Mouse (Mus musculus) forebrain, embryonic 11.5 days (tissue): Measurements from ENCODE around the gene Pnkd. TPM values are rescaled to one million over a fixed set of nuclear protein-coding genes. Genes with fewer than 3 reads are reported as not detected.

Source experiments
- ATAC-seq: fragments of 200-750 bp; cut with Nextera tagmentation; replicated peaks from 2 replicates; pipeline ENCODE4 v1.8.0; 2017; ENCODE audit warnings: moderate TSS enrichment; ENCODE audit not compliant: low FRiP score
- DNase-seq: peaks from one replicate; pipeline ENCODE4 v3.0.0-alpha.2; 2017; ENCODE audit warnings: low spot score
- H3K27ac ChIP-seq: fragments of 300-500 bp; sonication (generic); 2 replicates; pipeline ENCODE4 v1.5.1; 2014; ENCODE audit warnings: low read depth, low read length
- H3K27me3 ChIP-seq: fragments of 300-500 bp; sonication (generic); 2 replicates; pipeline ENCODE4 v1.6.1; 2014; ENCODE audit warnings: mild to moderate bottlenecking, low read length, mixed read lengths; ENCODE audit not compliant: control insufficient read depth, insufficient read depth
- H3K36me3 ChIP-seq: fragments of 300-500 bp; sonication (generic); 2 replicates; pipeline ENCODE4 v1.6.1; 2014; ENCODE audit warnings: mild to moderate bottlenecking, low read length, moderate library complexity, mixed read lengths; ENCODE audit not compliant: control insufficient read depth, insufficient read depth
- H3K4me1 ChIP-seq: fragments of 300-500 bp; sonication (generic); replicated peaks from 2 replicates; pipeline ENCODE4 v1.6.1; 2014; ENCODE audit warnings: low read length, mixed read lengths; ENCODE audit not compliant: control insufficient read depth, insufficient read depth
- H3K4me2 ChIP-seq: fragments of 300-500 bp; sonication (generic); 2 replicates; pipeline ENCODE4 v1.6.1; 2014; ENCODE audit warnings: low read depth, mild to moderate bottlenecking, low read length, moderate library complexity, mixed read lengths; ENCODE audit not compliant: severe bottlenecking
- H3K4me3 ChIP-seq: fragments of 300-500 bp; sonication (generic); 2 replicates; pipeline ENCODE4 v1.5.1; 2014; ENCODE audit warnings: low read depth, low read length
- H3K9ac ChIP-seq: fragments of 300-500 bp; sonication (generic); 2 replicates; pipeline ENCODE4 v1.6.1; 2014; ENCODE audit warnings: low read length
- H3K9me3 ChIP-seq: fragments of 300-500 bp; sonication (generic); 2 replicates; pipeline ENCODE4 v1.6.1; 2016; ENCODE audit warnings: low read length, mixed read lengths; ENCODE audit not compliant: control insufficient read depth
- WGBS: fragments of 180-500 bp; shearing (Covaris S2); extraction: QIAGEN DNeasy Blood & Tissue Kit; methylation state at CpG from one replicate; pipeline ENCODE4 v1.1.7; 2014; 5-methylcytosine and 5-hydroxymethylcytosine counted together
- microRNA counts: library from miRNA; unstranded; fragments of <30 nt; microRNA quantifications from one replicate; lab custom pipeline; 2015
- microRNA-seq: library from miRNA; unstranded; fragments of <30 nt; microRNA quantifications from one replicate; pipeline ENCODE4, GENCODE M21; 2016; ENCODE audit not compliant: insufficient number of aligned reads
- polyA plus RNA-seq: library from polyadenylated mRNA; unstranded; fragments of >200 nt; fragmentation: Nextera tagmentation; extraction: Ambion mirVana; gene quantifications from 2 replicates; pipeline ENCODE4 v1.2.1, GENCODE M21; 2014

Gene Pnkd
- polyA plus RNA-seq, 1 experiment from 2014 or later, result 98.4 TPM

DNA sequence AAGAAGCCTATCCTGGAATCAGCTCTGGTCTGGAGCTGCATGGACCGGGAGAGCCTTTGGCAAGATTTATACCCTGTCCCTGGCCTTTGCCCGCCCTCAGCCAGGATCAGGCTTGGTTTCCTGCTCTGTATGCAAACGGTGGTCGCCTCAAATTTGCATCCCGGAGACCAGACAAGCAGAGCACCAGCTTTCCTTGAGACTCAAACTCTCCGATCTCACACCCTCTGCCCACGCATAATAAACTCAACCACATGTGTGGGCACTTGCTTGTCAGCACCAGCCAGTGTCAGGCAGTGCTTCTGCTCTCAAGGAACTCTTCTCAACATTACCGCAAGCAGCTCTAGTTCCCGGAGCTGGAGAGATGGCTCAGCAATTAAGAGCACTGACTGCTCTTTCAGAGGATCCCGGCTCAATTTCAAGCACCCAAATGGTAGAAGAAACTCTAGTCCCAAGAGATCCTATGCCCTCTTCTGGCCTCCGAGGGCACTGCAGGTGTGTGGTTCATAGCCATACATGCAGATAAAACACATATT is 113.3 kb downstream of the Pnkd start:
- Histone ChIP-seq H3K9me3 (no peaks in the 10 kb centered on the region), H3K27me3 (no peaks in the 10 kb centered on the region), H3K27ac (peak overlapping the region; percentile 66; the same call in 1 of the 2 replicates), H3K9ac (peak overlapping the region; percentile 57), H3K4me3 (peak overlapping the region; percentile 35), H3K36me3 (peaks cover 10% of the 10 kb centered on the region), H3K4me2 (peak overlapping the region; percentile 75), H3K4me1 (peaks cover 6% of the 10 kb centered on the region; the same call in 1 of the 2 replicates)
- WGBS, result 4% methylated on average over 11 of the region's 11 CpGs
- ATAC-seq (peak; percentile 28), DNase-seq (peak; percentile 83)

DNA sequence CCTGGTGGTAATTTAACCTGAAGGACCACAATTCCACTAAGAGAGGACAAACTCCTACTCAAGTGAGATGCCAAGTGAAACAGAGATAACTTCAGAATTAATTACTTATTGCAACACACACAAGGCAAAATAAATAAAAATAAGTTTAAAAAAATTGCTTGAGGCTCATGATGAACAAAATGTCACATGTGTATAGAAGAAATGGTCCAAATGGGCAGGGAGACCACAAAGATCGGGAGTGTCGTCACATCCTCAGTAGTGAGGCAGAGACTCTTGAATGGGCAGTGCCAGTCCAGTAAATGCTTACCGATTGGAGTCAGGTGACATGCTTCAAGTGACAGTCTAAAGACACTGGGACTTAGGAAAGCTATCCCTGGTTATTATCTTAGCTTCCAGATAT is 115.8 kb downstream of the Pnkd start:
- Histone ChIP-seq H3K4me1 (0 out of 2 replicates have a peak, but pooled peaks cover 4% of the 10 kb centered on the region), H3K4me3 (no peak overlapping the region), H3K36me3 (no peaks in the 10 kb centered on the region), H3K27ac (no peak overlapping the region), H3K9ac (no peak overlapping the region), H3K4me2 (no peak overlapping the region), H3K27me3 (no peaks in the 10 kb centered on the region), H3K9me3 (no peaks in the 10 kb centered on the region)
- no peak for DNase-seq
- whole genome bisulfite sequencing, result 80% methylated on average over 3 of the region's 3 CpGs
- no peak for ATAC-seq

DNA sequence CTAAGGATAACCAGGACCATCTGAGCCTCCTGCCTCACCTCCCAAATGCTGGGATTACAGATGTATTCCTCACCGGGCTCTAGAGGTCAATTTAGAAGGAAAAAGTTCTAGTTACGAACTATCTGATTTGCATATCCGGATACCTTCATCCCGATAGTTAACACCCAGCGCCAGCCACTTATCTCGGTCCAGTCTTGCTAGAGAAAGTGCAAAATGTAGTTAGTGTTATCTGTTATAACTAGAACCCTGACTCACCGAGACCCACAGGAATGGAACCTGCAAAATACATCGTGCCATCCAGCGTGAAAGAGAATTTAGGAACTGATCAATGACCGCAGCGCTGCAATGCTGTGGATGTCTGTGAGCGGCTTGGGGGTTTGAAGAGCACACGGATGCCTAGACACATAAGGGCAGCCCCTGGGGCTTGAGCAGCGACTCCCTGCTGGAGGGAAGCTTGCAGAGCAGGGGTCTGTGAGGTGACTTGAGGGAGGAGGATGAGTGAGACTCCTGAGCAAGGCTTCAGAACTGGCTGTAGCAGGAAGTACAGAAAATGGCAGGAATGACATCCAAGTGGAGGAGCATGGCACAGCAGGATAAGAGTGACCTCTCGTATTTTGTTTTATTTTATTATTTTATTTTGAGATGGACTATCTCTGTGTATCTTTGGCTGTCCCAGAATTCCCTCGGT is 116.4 kb downstream of the Pnkd start:
- no peak for DNase-seq

More for the DNA sequence above, 116.4 kb downstream of the Pnkd start:
- Histone ChIP-seq H3K4me3 (no peak overlapping the region), H3K9me3 (no peaks in the 10 kb centered on the region), H3K27ac (no peak overlapping the region), H3K36me3 (no peaks in the 10 kb centered on the region), H3K9ac (no peak overlapping the region), H3K4me1 (0 out of 2 replicates have a peak, but pooled peaks cover 4% of the 10 kb centered on the region), H3K4me2 (no peak overlapping the region), H3K27me3 (no peaks in the 10 kb centered on the region)
- WGBS, result 55% methylated on average over 16 of the region's 16 CpGs
- no peak for ATAC-seq

MicroRNAs within 50 kb of the gene (microRNA counts, 519-probe panel; counts per million panel counts)
- microRNA mmu-miR-26b (lab: Ali Mortazavi, UCI), result 4,294 counts per million, percentile 34 among the panel's probes with 10 or more counts

Small RNA genes within 50 kb of the gene (microRNA-seq; reads per million reads assigned to microRNA genes)
- 17,714 reads per million, percentile 97 among the genes with 10 or more reads in this experiment for gene Mir26b

Other genes starting within 250 kb of the Pnkd start
- 15.6 and 17.1 TPM in 2 replicates for gene Tns1, start 160.5 kb upstream of the Pnkd start, polyA plus RNA-seq
- 0.24 and 0.27 TPM in 2 replicates for gene Rufy4, start 159.4 kb upstream of the Pnkd start, polyA plus RNA-seq
- gene Cxcr2, start 130.9 kb upstream of the Pnkd start, polyA plus RNA-seq, result 0.12 and 0.17 TPM in 2 replicates
- not detected in 2 replicates for gene Cxcr1, start 90.3 kb upstream of the Pnkd start, polyA plus RNA-seq
- 303 and 310 TPM in 2 replicates for gene Arpc2, start 48.8 kb upstream of the Pnkd start, polyA plus RNA-seq
- gene Gpbar1, start 6.4 kb upstream of the Pnkd start, polyA plus RNA-seq, result not detected in 2 replicates
- gene Aamp, start 192 bp upstream of the Pnkd start, polyA plus RNA-seq, result 185 and 205 TPM in 2 replicates
- gene Tmbim1, start 20.7 kb downstream of the Pnkd start, polyA plus RNA-seq, result 6.9 and 8.2 TPM in 2 replicates
- gene Catip, start 77.2 kb downstream of the Pnkd start, polyA plus RNA-seq, result 0.52 TPM in 1 of 2 replicates, not detected in the other
- 1.0 and 1.9 TPM in 2 replicates for gene Slc11a1, start 90.3 kb downstream of the Pnkd start, polyA plus RNA-seq
- 45.7 and 46.9 TPM in 2 replicates for gene Ctdsp1, start 106.6 kb downstream of the Pnkd start, polyA plus RNA-seq
- 0.13 and 0.21 TPM in 2 replicates for gene Vil1, start 124.4 kb downstream of the Pnkd start, polyA plus RNA-seq
- gene Cnot9, start 221.1 kb downstream of the Pnkd start, polyA plus RNA-seq, result 98.2 and 99.2 TPM in 2 replicates